Mouse (Mus musculus) E14TG2a.4 (cell line): ENCODE measurements around the gene Cuedc2.

Experiments
- CTCF ChIP-seq: conservative IDR thresholded peaks from 2 replicates; pipeline ENCODE4 v1.5.1; 2014; ENCODE audit warnings: low read length
- NANOG ChIP-seq: IDR thresholded peaks from 2 replicates; pipeline ENCODE4 v1.6.1; 2014; ENCODE audit warnings: borderline replicate concordance, low read length, mixed read lengths
- POU5F1 ChIP-seq: IDR thresholded peaks from 2 replicates; pipeline ENCODE4 v1.6.1; 2014; ENCODE audit warnings: low read length, borderline replicate concordance

- TF ChIP-seq CTCF (no peak), NANOG (peak; percentile 75; the same call in 1 of the 2 replicates), POU5F1 (no peak)
Observed at GRCm38 (mm10) chr19:46344710-46345419, 6.4 kb upstream of the Cuedc2 start.
